ENCODE assay signal across 8 mouse cellular contexts in genomic region chr11:3290640-3291310, GRCm38 (mm10). TPM values are rescaled to one million over a fixed set of nuclear protein-coding genes. Genes with fewer than 3 reads are reported as not detected.
DNase-seq lines count a peak whose midpoint lies in the region; ATAC-seq and TF ChIP-seq lines count a peak whose summit lies in the region.

No protein-coding gene starts in this region.

- TF ChIP-seq CTCF in testis, adult 2 months (IDR thresholded peaks at IDR 0.05; ENCODE audit: control insufficient read depth, insufficient read depth, insufficient replicate concordance, low read depth, low read length) = no peak

- H3K27me3 ChIP-seq in heart, embryonic 12.5 days (replicated peaks) = no peaks in the 10 kb centered on the region
- H3K27me3 ChIP-seq in kidney, embryonic 16.5 days (ENCODE audit: insufficient read depth, low read length) = no peaks in the 10 kb centered on the region
- H3K27me3 ChIP-seq in liver, embryonic 11.5 days (replicated peaks; ENCODE audit: control insufficient read depth, insufficient read depth, low read length) = no peaks in the 10 kb centered on the region
- no peaks in the 10 kb centered on the region for H3K27me3 ChIP-seq in testis, adult 2 months (ENCODE audit: control insufficient read depth, insufficient read depth, low read length)

- H3K36me3 ChIP-seq in heart, embryonic 12.5 days = peaks cover 28% of the 10 kb centered on the region
- H3K36me3 ChIP-seq in kidney, embryonic 16.5 days (ENCODE audit: insufficient read depth, low read length) = peaks cover 30% of the 10 kb centered on the region
- peaks cover 36% of the 10 kb centered on the region for H3K36me3 ChIP-seq in liver, embryonic 11.5 days (ENCODE audit: control insufficient read depth, insufficient read depth, low read length)
- no peaks in the 10 kb centered on the region for H3K36me3 ChIP-seq in testis, adult 2 months (ENCODE audit: control insufficient read depth, insufficient read depth, low read length)

- DNase-seq in 3134 (ENCODE audit: extremely low read depth, insufficient read length, low spot score) (peak; percentile 43), NIH3T3 (ENCODE audit: low read depth) (peak; percentile 67)
- peak; percentile 54 for DNase-seq in embryo, embryonic 9.5 days (ENCODE audit: extremely low spot score)
- peak; percentile 73 for DNase-seq in liver, embryonic 11.5 days (ENCODE audit: low spot score)
- DNase-seq in neural tube, embryonic 10.5 days (ENCODE audit: extremely low spot score, low spot score) = peak; percentile 65

- peak overlapping the region; percentile 73 for H3K4me3 ChIP-seq in heart, embryonic 12.5 days
- peak overlapping the region; percentile 75 for H3K4me3 ChIP-seq in kidney, embryonic 16.5 days (ENCODE audit: low read length)
- H3K4me3 ChIP-seq in liver, embryonic 11.5 days (ENCODE audit: low read depth, low read length) = peak overlapping the region; percentile 93
- H3K4me3 ChIP-seq in testis, adult 2 months (ENCODE audit: control insufficient read depth, low read depth, low read length) = peak overlapping the region; percentile 87

- ATAC-seq in heart, embryonic 12.5 days (ENCODE audit: insufficient number of reproducible peaks, low FRiP score) = peak; percentile 5; the same call in 1 of the 2 replicates
- peak; percentile 1; the same call in 1 of the 2 replicates for ATAC-seq in kidney, embryonic 16.5 days (ENCODE audit: low FRiP score, low TSS enrichment)
- peak; percentile 8; the same call in 1 of the 2 replicates for ATAC-seq in liver, embryonic 11.5 days (replicated peaks; ENCODE audit: low FRiP score)

- H3K27ac ChIP-seq in heart, embryonic 12.5 days (ENCODE audit: poor library complexity, severe bottlenecking) = peak overlapping the region; percentile 100
- H3K27ac ChIP-seq in kidney, embryonic 16.5 days (ENCODE audit: low read length) = peak overlapping the region; percentile 100
- peak overlapping the region; percentile 99 for H3K27ac ChIP-seq in liver, embryonic 11.5 days (ENCODE audit: low read depth, low read length)
- H3K27ac ChIP-seq in testis, adult 2 months (ENCODE audit: control insufficient read depth, insufficient read depth, low read depth, low read length) = peak overlapping the region; percentile 51; the same call in 1 of the 2 replicates

- H3K4me1 ChIP-seq in heart, embryonic 12.5 days (replicated peaks) = peaks cover 43% of the 10 kb centered on the region
- peaks cover 36% of the 10 kb centered on the region for H3K4me1 ChIP-seq in kidney, embryonic 16.5 days (ENCODE audit: insufficient read depth, low read length)
- peaks cover 36% of the 10 kb centered on the region for H3K4me1 ChIP-seq in liver, embryonic 11.5 days (replicated peaks; ENCODE audit: control insufficient read depth, insufficient read depth, low read length)
- peaks cover 18% of the 10 kb centered on the region for H3K4me1 ChIP-seq in testis, adult 2 months (ENCODE audit: control insufficient read depth, insufficient read depth, low read length)

- peak overlapping the region; percentile 99 for H3K4me2 ChIP-seq in heart, embryonic 12.5 days
- peak overlapping the region; percentile 98 for H3K4me2 ChIP-seq in kidney, embryonic 16.5 days (replicated peaks; ENCODE audit: low read depth, low read length)
- peak overlapping the region; percentile 100 for H3K4me2 ChIP-seq in liver, embryonic 11.5 days

- H3K9ac ChIP-seq in heart, embryonic 12.5 days = peak overlapping the region; percentile 97
- H3K9ac ChIP-seq in kidney, embryonic 16.5 days (replicated peaks; ENCODE audit: low read length) = peak overlapping the region; percentile 97
- peak overlapping the region; percentile 90 for H3K9ac ChIP-seq in liver, embryonic 11.5 days (ENCODE audit: low read depth, low read length)

- no peaks in the 10 kb centered on the region for H3K9me3 ChIP-seq in heart, embryonic 12.5 days (replicated peaks)
- no peaks in the 10 kb centered on the region for H3K9me3 ChIP-seq in kidney, embryonic 16.5 days (ENCODE audit: low read length)
- no peaks in the 10 kb centered on the region; the same call in 1 of the 2 replicates for H3K9me3 ChIP-seq in liver, embryonic 11.5 days (ENCODE audit: control insufficient read depth, low read length)

- TF ChIP-seq POLR2A in testis, adult 2 months (IDR thresholded peaks at IDR 0.05; ENCODE audit: control insufficient read depth, low read depth, low read length) = no peak

- WGBS in heart, embryonic 12.5 days = under 1% methylated on average over 50 of the region's 50 CpGs
- under 1% methylated on average over 50 of the region's 50 CpGs for WGBS in kidney, embryonic 16.5 days
- whole genome bisulfite sequencing in liver, embryonic 11.5 days = under 1% methylated on average over 50 of the region's 50 CpGs

RNA-seq across cellular contexts. Expression of gene Patz1, which starts 2.1 kb away (rescaled TPM):
- 35.6 and 39.5 TPM in 2 replicates for polyA plus RNA-seq in heart, embryonic 12.5 days (2016; fragmentation: Nextera tagmentation; extraction: Ambion mirVana)
- polyA plus RNA-seq in kidney, embryonic 16.5 days (2015; fragmentation: Nextera tagmentation; extraction: Ambion mirVana) = 49.5 and 57.0 TPM in 2 replicates
- polyA plus RNA-seq in liver, embryonic 11.5 days (2014; fragmentation: Nextera tagmentation; extraction: Ambion mirVana) = 42.8 and 44.2 TPM in 2 replicates
- 4.9 and 5.8 TPM in 2 replicates for polyA plus RNA-seq in testis, adult 2 months (2012; rRNA removed)

RNA-seq across cellular contexts. Expression of gene Drg1, which starts 24.6 kb away (rescaled TPM):
- polyA plus RNA-seq in heart, embryonic 12.5 days (2016; fragmentation: Nextera tagmentation; extraction: Ambion mirVana) = 159 and 171 TPM in 2 replicates
- polyA plus RNA-seq in kidney, embryonic 16.5 days (2015; fragmentation: Nextera tagmentation; extraction: Ambion mirVana) = 244 and 249 TPM in 2 replicates
- 249 and 261 TPM in 2 replicates for polyA plus RNA-seq in liver, embryonic 11.5 days (2014; fragmentation: Nextera tagmentation; extraction: Ambion mirVana)
- 64.4 and 74.6 TPM in 2 replicates for polyA plus RNA-seq in testis, adult 2 months (2012; rRNA removed)

RNA-seq across cellular contexts. Expression of gene Pik3ip1, which starts 39.4 kb away (rescaled TPM):
- 20.2 and 21.3 TPM in 2 replicates for polyA plus RNA-seq in heart, embryonic 12.5 days (2016; fragmentation: Nextera tagmentation; extraction: Ambion mirVana)
- 10.5 and 12.5 TPM in 2 replicates for polyA plus RNA-seq in kidney, embryonic 16.5 days (2015; fragmentation: Nextera tagmentation; extraction: Ambion mirVana)
- 3.5 and 3.8 TPM in 2 replicates for polyA plus RNA-seq in liver, embryonic 11.5 days (2014; fragmentation: Nextera tagmentation; extraction: Ambion mirVana)
- polyA plus RNA-seq in testis, adult 2 months (2012; rRNA removed) = 146 and 160 TPM in 2 replicates

Comparison
In these comparisons a context has a peak if more than half of its experiments do, and no peak if none do; other contexts are left out.
1. Peak in every context shown above with its lines: DNase-seq, ATAC-seq, H3K4me3 ChIP-seq and H3K27ac ChIP-seq.